Mouse (Mus musculus) cerebral cortex, adult 2 months (tissue): ENCODE data around the gene Cnot6l.

Experiments used
- WGBS: fragments of 180-500 bp; shearing (Covaris S2); methylation state at CpG from one replicate; pipeline ENCODE4 v1.1.7; 2018; 5-methylcytosine and 5-hydroxymethylcytosine counted together

The Cnot6l gene

GRCm38 (mm10) chr5:96164021-96164411 is at the start of gene Cnot6l:
Cnot6l (minus strand) TSS chr5:96164171.
- 41% methylated on average over 5 of the region's 5 CpGs for WGBS

GRCm38 (mm10) chr5:96209916-96210583 is 46.1 kb upstream of the Cnot6l start:
- WGBS, result under 1% methylated on average over 35 of the region's 35 CpGs

- WGBS, result under 1% methylated on average over 17 of the region's 17 CpGs
Measured at GRCm38 (mm10) chr5:96209459-96209858, 45.5 kb upstream of the Cnot6l start, which contains the start of gene Mrpl1. Mrpl1 (plus strand) TSS chr5:96209493.

- WGBS, result 55% methylated on average over 4 of the region's 4 CpGs
Measured at GRCm38 (mm10) chr5:96208543-96208942, 44.6 kb upstream of the Cnot6l start.

- 77% methylated on average over 2 of the region's 2 CpGs for WGBS
Measured at GRCm38 (mm10) chr5:96207531-96207930, 43.6 kb upstream of the Cnot6l start.

GRCm38 (mm10) chr5:96206897-96207296 is 42.9 kb upstream of the Cnot6l start:
- WGBS, result 25% methylated on average over 2 of the region's 2 CpGs

- WGBS, result 85% methylated on average over 10 of the region's 10 CpGs
Measured at GRCm38 (mm10) chr5:96201462-96202154, 37.6 kb upstream of the Cnot6l start.

GRCm38 (mm10) chr5:96200269-96200668 is 36.3 kb upstream of the Cnot6l start:
- 84% methylated on average over 3 of the region's 3 CpGs for WGBS

GRCm38 (mm10) chr5:96198271-96198670 is 34.3 kb upstream of the Cnot6l start:
- WGBS, result 80% methylated on average over 6 of the region's 6 CpGs

- 65% methylated on average over 2 of the region's 2 CpGs for WGBS
Measured at GRCm38 (mm10) chr5:96196547-96197052, 32.6 kb upstream of the Cnot6l start.

- WGBS, result 35% methylated on average over 4 of the region's 4 CpGs
Measured at GRCm38 (mm10) chr5:96191251-96191650, 27.3 kb upstream of the Cnot6l start.

- 92% methylated on average over 1 of the region's 1 CpGs for WGBS
Measured at GRCm38 (mm10) chr5:96189761-96190160, 25.8 kb upstream of the Cnot6l start.

GRCm38 (mm10) chr5:96183987-96184386 is 20.0 kb upstream of the Cnot6l start:
- WGBS, result 35% methylated on average over 2 of the region's 2 CpGs

- WGBS, result 82% methylated on average over 2 of the region's 2 CpGs
Measured at GRCm38 (mm10) chr5:96183211-96183610, 19.2 kb upstream of the Cnot6l start.

- WGBS, result 67% methylated on average over 11 of the region's 11 CpGs
Measured at GRCm38 (mm10) chr5:96176879-96177358, 12.9 kb upstream of the Cnot6l start.

- WGBS, result 33% methylated on average over 9 of the region's 9 CpGs
Measured at GRCm38 (mm10) chr5:96176121-96176520, 12.2 kb upstream of the Cnot6l start.

- 81% methylated on average over 4 of the region's 4 CpGs for WGBS
Measured at GRCm38 (mm10) chr5:96171765-96172164, 7.8 kb upstream of the Cnot6l start.

- WGBS, result 73% methylated on average over 3 of the region's 3 CpGs
Measured at GRCm38 (mm10) chr5:96170443-96170842, 6.5 kb upstream of the Cnot6l start.

GRCm38 (mm10) chr5:96166761-96167160 is 2.8 kb upstream of the Cnot6l start:
- 86% methylated on average over 2 of the region's 2 CpGs for WGBS

GRCm38 (mm10) chr5:96163396-96164020 is 463 bp downstream of the Cnot6l start:
- WGBS, result 0% methylated on average over 1 of the region's 1 CpGs

GRCm38 (mm10) chr5:96162399-96163331 is 1.3 kb downstream of the Cnot6l start:
- under 1% methylated on average over 56 of the region's 56 CpGs for WGBS
